Mouse (Mus musculus) ES-E14 (cell line): ENCODE measurements around the gene Stx2. TPM values are rescaled to one million over a fixed set of nuclear protein-coding genes. Genes with fewer than 3 reads are reported as not detected.

Source experiments
- DNase-seq: peaks from one replicate; pipeline ENCODE4 v3.0.0-alpha.2; 2013; ENCODE audit warnings: low read depth, low spot score
- H3K27ac ChIP-seq: 2 replicates; pipeline ENCODE4 v1.5.1; 2012; ENCODE audit warnings: low read depth, mild to moderate bottlenecking, low read length, moderate library complexity, mixed read lengths; ENCODE audit not compliant: poor library complexity, insufficient read depth, severe bottlenecking
- H3K36me3 ChIP-seq: 2 replicates; pipeline ENCODE4 v1.6.1; 2012; ENCODE audit warnings: mild to moderate bottlenecking, low read length, moderate library complexity, mixed read lengths; ENCODE audit not compliant: control insufficient read depth, poor library complexity, insufficient read depth, severe bottlenecking
- H3K4me1 ChIP-seq, 2 experiments: fragments of 150-350 bp in 1 of 2; sonication (generic) in 1 of 2; 2 replicates each; pipeline ENCODE4 v1.6.1; 2012; ENCODE audit warnings: low read length in 2 of 2, mild to moderate bottlenecking in 1 of 2, mixed read lengths in 1 of 2; ENCODE audit not compliant: control insufficient read depth in 2 of 2, insufficient read depth in 2 of 2, poor library complexity in 1 of 2
- H3K4me3 ChIP-seq, 2 experiments: fragments of 150-350 bp in 1 of 2; sonication (generic) in 1 of 2; 2 replicates each; pipeline ENCODE4 v1.5.1; 2012; ENCODE audit warnings: low read length in 2 of 2, low read depth in 1 of 2, mild to moderate bottlenecking in 1 of 2, mixed read lengths in 1 of 2; ENCODE audit not compliant: insufficient read depth in 1 of 2, poor library complexity in 1 of 2, severe bottlenecking in 1 of 2
- H3K9ac ChIP-seq: 2 replicates; pipeline ENCODE4 v1.6.1; 2012; ENCODE audit warnings: low read depth, mild to moderate bottlenecking, low read length, mixed read lengths; ENCODE audit not compliant: poor library complexity, insufficient read depth, severe bottlenecking
- H3K9me3 ChIP-seq: fragments of 150-350 bp; sonication (generic); 2 replicates; pipeline ENCODE4 v1.6.1; 2012; ENCODE audit warnings: low read depth, mild to moderate bottlenecking, low read length; ENCODE audit not compliant: control insufficient read depth, insufficient read depth
- CHD2 ChIP-seq: IDR thresholded peaks from 2 replicates; pipeline ENCODE4 v1.6.1; 2014; ENCODE audit warnings: mild to moderate bottlenecking, low read depth, low read length, inconsistent platforms
- HCFC1 ChIP-seq: IDR thresholded peaks from 2 replicates; pipeline ENCODE4 v1.6.1; 2012; ENCODE audit warnings: low read length, inconsistent platforms, borderline replicate concordance; ENCODE audit not compliant: insufficient read depth
- MAFK ChIP-seq: IDR thresholded peaks from 2 replicates; pipeline ENCODE4 v1.6.1; 2014; ENCODE audit warnings: mild to moderate bottlenecking, low read depth, low read length, inconsistent platforms; ENCODE audit not compliant: insufficient read depth
- ZC3H11A ChIP-seq: IDR thresholded peaks from 2 replicates; pipeline ENCODE4 v1.6.1; 2012; ENCODE audit warnings: low read depth, mild to moderate bottlenecking, inconsistent platforms, low read length, borderline replicate concordance
- ZNF384 ChIP-seq: IDR thresholded peaks from 2 replicates; pipeline ENCODE4 v1.6.1; 2012; ENCODE audit warnings: low read depth, low read length, inconsistent platforms
- in situ Hi-C, 2 experiments: fragments of 600-800 bp; cut with MboI; formaldehyde crosslinking; loops; one replicate each; pipeline ENCODE4 v1.15.1; 2025; ENCODE audit warnings: low sequenced_read_pairs in 2 of 2, inconsistent platforms in 1 of 2; ENCODE audit not compliant: unreplicated experiment in 2 of 2
- total RNA-seq: library from RNA; depleted of rRNA; stranded (reverse); fragments of 300-350 nt; gene quantifications from 2 replicates; pipeline ENCODE4 v1.2.3, GENCODE M21; 2012

The Stx2 gene
- total RNA-seq, 1 experiment: 9.4 TPM

DNA sequence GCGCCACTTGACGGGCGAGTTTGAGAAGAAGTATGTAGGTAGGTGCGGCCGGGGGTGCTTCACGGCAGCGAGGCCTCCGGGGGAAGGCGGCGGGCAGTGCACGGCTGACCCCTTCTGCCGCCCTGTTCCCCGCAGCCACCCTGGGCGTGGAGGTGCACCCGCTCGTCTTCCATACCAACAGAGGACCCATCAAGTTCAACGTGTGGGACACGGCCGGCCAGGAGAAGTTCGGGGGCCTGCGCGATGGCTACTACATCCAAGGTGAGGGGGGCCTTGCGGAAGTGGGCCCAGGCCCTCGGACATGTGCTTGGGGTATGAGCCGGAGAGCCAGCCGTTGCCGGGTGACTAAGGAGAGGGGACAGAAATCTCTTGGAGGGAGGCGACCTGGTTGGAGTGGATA is 12.4 kb upstream of the Stx2 start:
- H3K4me3 ChIP-seq: peak overlapping the region; percentile 74 to 93
- H3K36me3 ChIP-seq: peaks cover 26% of the 10 kb centered on the region
- TF ChIP-seq ZNF384: no peak
- no peak for TF ChIP-seq CHD2
- TF ChIP-seq MAFK: 0 out of 2 replicates have a peak, but pooled peaks have one; percentile 4
- peaks cover 2 to 9% of the 10 kb centered on the region in 2 experiments; a peak in 2 of 4 replicates for H3K4me1 ChIP-seq
- H3K9ac ChIP-seq: peak overlapping the region; percentile 98
- no peak for DNase-seq
- in situ Hi-C loops: no loop called here
- H3K27ac ChIP-seq: peak overlapping the region; percentile 97
- no peaks in the 10 kb centered on the region for H3K9me3 ChIP-seq

DNA sequence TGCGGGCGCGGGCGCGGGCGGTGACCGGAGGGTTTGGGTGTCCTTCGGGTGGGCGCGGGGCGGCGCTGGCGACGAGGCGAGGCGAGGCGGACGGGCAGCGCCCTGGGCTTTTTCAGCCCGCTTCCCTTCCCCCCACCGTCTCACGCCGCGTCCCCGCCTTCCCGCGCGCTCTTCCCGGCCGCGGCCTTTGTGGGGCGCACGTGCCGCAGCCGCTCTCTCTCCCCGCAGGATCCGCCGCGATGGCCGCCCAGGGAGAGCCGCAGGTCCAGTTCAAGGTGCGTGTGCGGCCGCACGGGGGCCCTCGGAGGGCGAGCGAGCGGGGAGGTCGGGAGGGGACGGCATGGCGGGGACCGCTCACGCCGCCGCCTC is 11.9 kb upstream of the Stx2 start:
- in situ Hi-C loops: no loop called here
- H3K4me3 ChIP-seq: peak overlapping the region; percentile 74 to 93
- TF ChIP-seq MAFK (no peak), ZNF384 (no peak), HCFC1 (no peak), ZC3H11A (no peak), CHD2 (no peak)

DNA sequence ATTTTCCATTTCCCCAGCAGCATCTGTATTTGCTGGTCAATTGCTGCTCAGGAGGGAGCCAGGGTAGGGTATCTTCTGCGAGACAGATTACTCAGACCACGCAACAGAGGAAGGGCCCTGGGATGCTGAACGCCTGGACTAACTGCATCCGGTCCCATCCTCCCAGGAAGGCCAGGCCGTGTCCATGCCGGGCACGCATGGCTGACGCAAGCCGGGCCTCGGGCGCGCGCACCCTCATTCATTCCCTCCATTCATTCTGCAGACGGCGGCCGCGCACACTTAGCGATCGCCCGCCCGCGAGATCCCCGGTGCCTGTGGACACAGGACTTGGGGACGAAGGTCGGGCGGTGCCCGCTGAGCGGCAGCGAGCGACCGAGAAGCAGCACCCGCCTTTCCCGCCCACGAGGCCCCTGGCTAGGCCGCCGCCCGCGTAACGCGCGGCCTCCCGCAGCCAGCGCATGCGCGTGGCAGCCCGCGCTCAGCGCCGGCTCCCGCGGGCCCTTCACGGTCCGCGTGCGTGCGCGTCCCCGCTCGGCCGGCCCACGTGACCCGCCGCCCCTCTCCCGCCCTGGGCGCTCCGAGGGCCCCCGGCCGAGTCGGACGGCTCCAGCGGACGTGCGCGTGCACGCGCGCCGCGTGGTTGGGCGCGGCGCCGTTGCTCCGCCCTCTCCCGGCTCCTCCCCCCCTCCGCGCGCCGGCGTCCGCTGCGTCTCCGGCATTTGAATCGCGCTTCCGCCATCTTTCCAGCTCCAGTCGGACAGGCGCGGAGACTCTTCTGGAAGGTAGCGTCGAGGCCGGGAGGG is 11.3 kb upstream of the Stx2 start, which contains the start of gene Ran:
TSS of gene Ran (plus strand) at position 573 of the 803 bp plus-strand sequence.
- Histone ChIP-seq H3K27ac (peak within 1 kb of the TSS; percentile 97), H3K36me3 (peaks cover 19% of the 10 kb centered on the region), H3K4me1 (peaks cover 2 to 7% of the 10 kb centered on the region in 2 experiments; a peak in 2 of 4 replicates), H3K4me3 (peak within 1 kb of the TSS; percentile 74 to 93), H3K9ac (peak within 1 kb of the TSS; percentile 98), H3K9me3 (no peaks in the 10 kb centered on the region)
- TF ChIP-seq MAFK (no peak), ZC3H11A (no peak), HCFC1 (0 out of 2 replicates have a peak, but pooled peaks have one; percentile 34), CHD2 (no peak), ZNF384 (no peak)
- in situ Hi-C loops: no loop called here
- peak; percentile 87 for DNase-seq

More for the DNA sequence above, 11.9 kb upstream of the Stx2 start:
- Histone ChIP-seq H3K9ac (peak overlapping the region; percentile 98), H3K36me3 (peaks cover 23% of the 10 kb centered on the region), H3K9me3 (no peaks in the 10 kb centered on the region), H3K4me1 (peaks cover 2 to 9% of the 10 kb centered on the region in 2 experiments; a peak in 2 of 4 replicates), H3K27ac (peak overlapping the region; percentile 97)
- no peak for DNase-seq

DNA sequence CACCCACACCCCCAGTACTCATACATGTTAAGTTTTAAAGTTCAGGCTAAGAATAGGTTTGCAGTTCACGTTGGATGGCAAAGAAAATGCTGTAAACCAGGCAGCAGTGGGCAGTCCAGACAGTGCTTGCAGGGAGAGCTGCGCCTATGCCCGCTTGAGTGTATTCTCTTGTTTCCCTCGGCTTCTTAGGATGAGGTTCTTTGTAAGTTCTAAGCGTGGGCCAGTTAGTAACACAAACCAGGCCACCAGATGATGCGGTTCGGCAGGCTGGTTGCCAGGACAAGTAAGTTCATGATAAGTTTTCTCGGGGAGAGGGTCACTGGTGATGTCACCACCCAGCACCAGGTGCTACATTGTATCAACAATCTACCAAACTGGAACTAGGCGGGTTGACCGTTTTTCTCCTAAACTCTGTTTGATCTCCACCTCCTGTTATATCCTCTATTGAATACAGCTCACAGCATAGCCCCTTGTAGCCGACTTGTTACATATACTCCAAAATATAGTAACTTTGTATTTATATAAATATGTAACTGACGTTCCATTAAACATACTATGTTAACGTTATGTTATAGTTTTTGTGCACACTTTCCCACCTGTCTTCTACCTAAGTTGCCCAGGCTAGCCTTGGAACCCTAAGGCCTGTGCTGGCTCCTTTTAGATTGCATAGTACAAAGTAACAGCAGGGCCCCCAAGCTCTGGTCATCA is 10.6 kb upstream of the Stx2 start:
- TF ChIP-seq HCFC1 (no peak), ZNF384 (no peak), CHD2 (no peak), MAFK (no peak), ZC3H11A (no peak)
- Histone ChIP-seq H3K4me3 (peak overlapping the region; percentile 73), H3K4me1 (peaks cover 2 to 7% of the 10 kb centered on the region in 2 experiments; a peak in 2 of 4 replicates), H3K9ac (peak overlapping the region; percentile 93), H3K27ac (peak overlapping the region; percentile 96), H3K9me3 (no peaks in the 10 kb centered on the region), H3K36me3 (peaks cover 18% of the 10 kb centered on the region)
- no peak for DNase-seq
- in situ Hi-C loops: no loop called here
